Mouse (Mus musculus): ENCODE measurements around the gene Cd5. TPM values are rescaled to one million over a fixed set of nuclear protein-coding genes. Genes with fewer than 3 reads are reported as not detected.

The Cd5 gene
- total RNA-seq, 2 experiments from 2014 or later, result not detected

GRCm38 (mm10) chr19:10759525-10759924 lies 20.7 kb upstream of the Cd5 start:
- ATAC-seq (replicated peaks; ENCODE audit: poor library complexity), result no peak

DNA sequence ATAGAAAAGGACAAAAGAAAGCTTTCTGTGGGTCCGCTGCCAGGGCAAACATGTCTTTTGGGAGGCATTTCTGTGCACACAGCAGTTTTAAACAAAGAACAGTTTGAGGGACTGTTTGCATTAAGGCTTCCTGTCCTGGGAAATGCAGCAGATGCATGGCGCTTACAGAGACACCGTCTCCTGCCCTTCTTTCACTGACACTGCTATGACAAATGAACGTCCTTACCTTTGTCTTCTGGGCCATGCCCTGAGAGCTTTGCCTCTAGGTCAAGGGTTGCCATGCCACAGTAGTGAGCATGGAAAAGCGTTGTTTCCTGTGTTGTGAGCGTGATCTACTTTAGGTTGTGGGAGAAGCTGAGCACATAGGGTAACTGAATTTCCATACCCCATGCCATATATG lies 19.9 kb upstream of the Cd5 start:
- ATAC-seq (replicated peaks; ENCODE audit: poor library complexity), result no peak

DNA sequence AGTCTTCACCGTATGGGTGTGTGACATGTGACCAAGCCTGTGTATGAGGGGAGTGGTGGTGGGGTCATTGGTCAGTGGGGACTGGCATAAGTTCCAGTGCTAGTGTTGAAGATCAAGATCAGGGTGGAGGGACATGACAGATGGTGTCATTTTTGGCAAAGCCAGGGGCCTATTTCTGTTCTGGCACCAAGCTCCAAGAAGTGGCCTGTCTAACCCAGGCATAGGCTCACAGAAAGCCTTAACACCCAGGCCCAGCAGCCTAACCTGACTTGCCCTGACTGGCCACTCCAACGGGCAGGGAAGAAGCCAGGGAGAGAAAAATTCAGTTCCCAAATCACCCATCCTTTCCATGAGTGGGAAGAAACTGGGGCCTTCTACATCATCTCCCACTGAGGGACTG lies 18.7 kb upstream of the Cd5 start:
- no peak for ATAC-seq (replicated peaks; ENCODE audit: poor library complexity)

GRCm38 (mm10) chr19:10757125-10757524 lies 18.3 kb upstream of the Cd5 start:
- no peak for ATAC-seq (replicated peaks; ENCODE audit: poor library complexity)

DNA sequence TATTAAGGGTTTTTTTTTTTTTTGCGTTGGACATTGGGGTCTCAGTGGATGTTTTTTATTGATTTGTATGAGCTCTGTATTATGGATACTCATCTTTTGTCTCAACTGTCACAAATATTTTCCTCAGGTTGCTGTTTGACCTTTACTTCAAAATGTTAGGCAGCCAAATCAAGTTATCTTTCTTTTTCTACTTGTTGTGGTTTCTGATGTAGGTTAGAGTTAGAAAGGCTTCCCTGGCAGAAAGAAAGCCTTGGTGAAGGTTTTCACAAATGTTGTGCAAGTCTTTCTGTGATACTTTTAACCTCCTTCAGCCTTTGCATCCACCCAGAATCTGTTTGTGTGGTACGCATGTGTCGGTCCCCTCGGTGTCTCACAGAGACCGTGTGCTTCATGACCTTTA lies 13.8 kb upstream of the Cd5 start:
- ATAC-seq (replicated peaks; ENCODE audit: poor library complexity), result no peak

GRCm38 (mm10) chr19:10752106-10752505 lies 13.3 kb upstream of the Cd5 start:
- no peak for ATAC-seq (replicated peaks; ENCODE audit: poor library complexity)

DNA sequence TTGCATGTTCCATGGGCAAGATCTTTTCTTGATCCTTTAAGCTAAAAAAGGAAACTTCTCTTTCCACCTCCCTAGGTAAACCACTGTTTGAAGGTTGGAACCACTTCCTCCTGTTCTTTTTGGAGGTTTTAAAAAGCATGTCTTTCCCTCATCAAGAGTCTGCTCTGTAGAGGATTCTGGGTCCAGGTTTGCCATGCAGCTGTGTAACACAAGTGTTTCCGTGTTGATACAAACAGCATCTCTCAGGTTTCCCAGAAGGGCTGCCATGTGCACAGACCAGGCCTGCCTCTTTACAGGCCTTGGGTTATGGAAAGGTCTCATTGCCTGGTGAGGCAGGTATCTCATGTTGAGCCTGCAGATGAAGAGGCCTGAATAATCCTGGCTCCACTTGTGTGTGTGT lies 12.8 kb upstream of the Cd5 start:
- ATAC-seq (replicated peaks; ENCODE audit: poor library complexity), result no peak

GRCm38 (mm10) chr19:10750161-10750560 lies 11.4 kb upstream of the Cd5 start:
- no peak for ATAC-seq (replicated peaks; ENCODE audit: poor library complexity)

GRCm38 (mm10) chr19:10749295-10749694 lies 10.5 kb upstream of the Cd5 start:
- no peak for ATAC-seq (replicated peaks; ENCODE audit: poor library complexity)

- no peak for ATAC-seq (replicated peaks; ENCODE audit: poor library complexity)
These were observed 9.8 kb upstream of the Cd5 start for GRCm38 (mm10) chr19:10748401-10749102.

GRCm38 (mm10) chr19:10747718-10748117 lies 8.9 kb upstream of the Cd5 start:
- ATAC-seq (replicated peaks; ENCODE audit: poor library complexity), result peak; percentile 31; the same call in 1 of the 2 replicates

- no peak for ATAC-seq (replicated peaks; ENCODE audit: poor library complexity)
These were observed 8.4 kb upstream of the Cd5 start for GRCm38 (mm10) chr19:10747182-10747581.

DNA sequence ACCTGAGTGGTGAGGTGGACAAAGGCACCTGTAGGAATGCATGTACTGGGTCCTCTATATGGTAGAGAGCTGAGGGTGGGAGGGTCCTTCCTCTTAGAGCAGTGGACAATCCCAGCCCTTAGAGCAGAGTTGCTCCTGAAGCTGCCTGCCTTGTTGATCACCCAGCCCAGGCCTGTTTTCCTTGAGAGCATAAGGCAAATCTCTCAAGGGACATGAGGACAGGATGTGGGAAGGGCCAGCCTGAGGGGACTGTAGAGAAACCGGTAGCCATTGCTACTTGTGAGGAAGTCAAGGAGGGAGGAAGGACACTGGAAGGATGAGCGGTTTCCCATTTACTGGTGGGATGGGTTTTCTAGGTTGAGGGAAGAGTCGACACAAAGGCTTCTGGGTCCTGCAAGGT lies 3.8 kb upstream of the Cd5 start:
- no peak for ATAC-seq (replicated peaks; ENCODE audit: poor library complexity)

DNA sequence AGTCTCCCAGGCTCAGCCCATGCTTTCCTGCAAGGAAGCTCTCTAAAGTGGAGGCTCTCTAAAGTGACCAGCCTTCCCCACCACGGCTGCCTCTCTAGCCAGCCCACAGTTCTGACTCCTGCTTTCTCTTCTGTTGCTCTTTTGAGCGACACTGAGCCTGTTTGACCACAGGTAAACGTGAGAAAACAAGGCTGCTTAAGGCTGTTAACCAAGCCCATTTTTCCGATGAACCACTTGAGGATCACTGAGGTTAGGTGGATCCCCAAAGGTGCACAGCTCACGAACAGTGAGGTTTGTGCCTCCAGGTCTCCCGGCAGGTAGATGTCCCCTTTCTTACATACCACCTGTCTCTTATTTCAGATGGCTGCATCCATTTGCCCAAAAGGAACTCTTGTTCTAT lies 3.3 kb upstream of the Cd5 start:
- ATAC-seq (replicated peaks; ENCODE audit: poor library complexity), result no peak

DNA sequence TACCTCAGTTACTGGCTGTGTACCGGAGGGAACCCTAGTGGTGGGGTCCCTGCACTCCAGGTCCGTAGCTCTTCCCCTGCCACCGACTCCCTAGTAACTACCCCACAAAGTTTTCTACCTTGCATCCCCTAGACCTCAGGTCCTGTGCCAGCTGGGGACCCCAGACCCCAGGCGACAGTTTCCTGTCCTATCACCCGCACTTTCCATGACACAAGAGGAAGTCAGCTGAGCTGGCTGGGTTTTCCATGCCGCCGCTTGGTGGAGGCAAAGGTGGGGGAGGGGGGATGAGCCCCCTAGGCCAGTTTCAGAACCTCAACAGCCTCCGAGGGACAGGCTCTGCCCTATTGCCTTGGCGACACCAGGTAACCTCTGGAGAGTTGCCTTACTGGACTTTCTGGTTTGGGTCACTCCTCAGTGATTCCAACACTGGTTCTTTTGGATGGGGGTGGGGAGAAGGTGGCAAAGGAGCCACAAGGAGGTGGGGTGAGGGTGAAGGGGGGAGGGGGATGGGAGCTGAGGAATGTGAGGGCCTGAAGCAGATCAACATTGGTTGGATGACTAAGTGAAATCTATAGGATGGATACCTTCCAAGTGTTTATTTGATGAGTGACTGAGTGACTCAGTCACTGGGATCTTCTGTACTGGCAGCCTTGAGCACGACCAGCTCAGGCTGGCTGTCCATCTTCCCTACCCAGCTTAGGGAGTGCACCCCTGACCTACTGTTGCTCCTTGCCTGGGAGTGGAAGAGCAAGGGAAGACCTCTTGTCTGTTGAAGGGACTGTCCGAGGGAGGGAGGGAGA lies 2.0 kb upstream of the Cd5 start:
- peak; percentile 67 for ATAC-seq (replicated peaks; ENCODE audit: poor library complexity)

GRCm38 (mm10) chr19:10739916-10740315 lies 1.1 kb upstream of the Cd5 start:
- no peak for ATAC-seq (replicated peaks; ENCODE audit: poor library complexity)

DNA sequence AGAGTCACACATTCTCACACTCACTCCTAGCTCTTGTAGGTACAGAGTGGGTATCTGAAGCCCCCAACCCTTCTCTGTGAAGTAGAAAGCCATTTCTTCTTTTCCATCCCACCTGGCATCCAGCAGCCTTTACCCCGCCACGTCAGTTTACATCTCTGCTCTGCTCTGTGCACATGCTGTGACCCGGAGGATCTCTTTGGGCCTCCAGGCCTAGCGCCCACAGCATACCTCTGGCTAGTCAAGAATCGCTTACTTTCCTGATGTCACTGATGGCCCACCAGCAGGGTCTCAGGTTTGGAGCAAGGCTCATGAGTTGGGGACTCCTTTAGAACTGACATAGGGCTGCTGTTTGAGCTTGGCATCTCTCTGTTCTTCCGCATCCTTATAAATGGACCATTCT lies 764 bp downstream of the Cd5 start:
- ATAC-seq (replicated peaks; ENCODE audit: poor library complexity), result no peak

- no peak for ATAC-seq (replicated peaks; ENCODE audit: poor library complexity)
These were observed 2.9 kb downstream of the Cd5 start for GRCm38 (mm10) chr19:10735861-10736260.

DNA sequence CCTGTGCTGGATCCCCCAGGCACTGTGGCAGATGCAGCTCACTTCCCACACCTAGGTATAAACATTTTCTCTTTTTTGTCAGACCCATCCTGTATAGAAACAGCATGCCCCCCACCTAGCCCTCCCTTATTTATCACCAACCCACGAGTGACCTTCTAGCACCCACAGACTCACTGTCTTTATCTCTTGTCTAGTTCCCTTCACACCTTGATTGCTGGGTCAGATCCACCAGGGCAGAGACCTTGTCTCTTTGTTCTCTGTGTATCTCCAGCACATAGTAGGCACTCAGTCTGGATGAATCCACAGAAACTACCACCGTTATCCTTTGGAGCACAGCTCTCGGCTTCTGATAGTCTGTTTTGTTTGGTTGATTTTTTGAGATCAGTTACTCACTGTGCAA lies 3.7 kb downstream of the Cd5 start:
- ATAC-seq (replicated peaks; ENCODE audit: poor library complexity), result no peak

DNA sequence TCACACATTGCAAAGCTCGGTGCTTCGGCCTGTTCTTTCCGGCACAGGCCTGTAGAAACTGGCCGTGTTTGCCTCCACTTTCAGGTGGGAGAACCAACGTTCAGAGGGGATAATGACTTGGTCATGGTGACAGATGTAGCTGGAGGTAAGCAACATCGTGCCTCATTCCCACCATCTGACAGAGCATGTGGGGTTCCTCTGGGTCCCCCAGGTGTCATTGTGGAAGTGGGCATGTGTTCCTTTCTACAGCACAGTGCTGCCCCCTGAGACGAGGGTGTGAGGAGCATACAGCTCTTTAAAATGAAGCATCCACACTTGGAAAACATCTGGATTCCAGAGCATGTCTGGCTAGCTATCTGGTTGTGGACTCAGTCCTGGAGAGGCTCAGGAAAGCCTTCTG lies 4.2 kb downstream of the Cd5 start:
- ATAC-seq (replicated peaks; ENCODE audit: poor library complexity), result no peak

- no peak for ATAC-seq (replicated peaks; ENCODE audit: poor library complexity)
These were observed 5.2 kb downstream of the Cd5 start for GRCm38 (mm10) chr19:10733501-10734127.

DNA sequence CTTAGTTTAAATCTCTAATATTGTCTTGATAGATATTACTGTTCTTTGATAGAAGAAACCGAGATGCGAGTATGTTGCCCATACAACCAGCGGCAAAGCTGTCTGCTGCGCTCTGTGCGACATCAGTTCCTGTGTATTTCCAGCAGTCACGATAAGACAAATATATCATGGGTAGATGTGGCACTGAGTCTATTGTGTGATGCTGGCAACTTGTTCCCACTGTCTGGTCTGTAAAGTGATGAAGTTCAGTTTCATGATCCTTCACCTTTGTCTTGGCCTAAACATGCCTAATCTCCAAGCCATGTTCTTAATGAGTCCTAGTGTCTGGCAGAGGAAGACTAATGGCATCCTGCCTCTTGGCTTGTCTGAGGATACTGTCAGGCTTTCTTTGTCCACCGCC lies 6.1 kb downstream of the Cd5 start:
- ATAC-seq (replicated peaks; ENCODE audit: poor library complexity), result no peak
